Mouse (Mus musculus) midbrain, embryonic 10.5 days (tissue): ENCODE measurements at regions not wholly inside any gene's neighbourhood (a gene's known extent, or its start where the extent isn't known, plus 50 kb on each side); places are given as distances from the start of the nearest gene placed in this dataset.

Experiments
- DNase-seq: peaks from one replicate; pipeline ENCODE4 v3.0.0-alpha.2; 2017; ENCODE audit warnings: low spot score
- H3K27ac ChIP-seq: fragments of 300-500 bp; sonication (generic); replicated peaks from 2 replicates; pipeline ENCODE4 v1.5.1; 2016; ENCODE audit warnings: mild to moderate bottlenecking
- H3K27me3 ChIP-seq: fragments of 300-500 bp; sonication (generic); 2 replicates; pipeline ENCODE4 v1.6.1; 2016; ENCODE audit warnings: low read depth, mild to moderate bottlenecking; ENCODE audit not compliant: poor library complexity, severe bottlenecking
- H3K36me3 ChIP-seq: fragments of 300-500 bp; sonication (generic); 2 replicates; pipeline ENCODE4 v1.6.1; 2016; ENCODE audit warnings: mild to moderate bottlenecking, moderate library complexity
- H3K4me1 ChIP-seq: fragments of 300-500 bp; sonication (generic); 2 replicates; pipeline ENCODE4 v1.6.1; 2016
- H3K4me3 ChIP-seq: fragments of 300-500 bp; sonication (generic); 2 replicates; pipeline ENCODE4 v1.5.1; 2016; ENCODE audit warnings: mild to moderate bottlenecking, moderate library complexity
- H3K9me3 ChIP-seq: fragments of 300-500 bp; sonication (generic); replicated peaks from 2 replicates; pipeline ENCODE4 v1.6.1; 2016; ENCODE audit warnings: mild to moderate bottlenecking
- WGBS: fragments of 180-500 bp; shearing (Covaris S2); methylation state at CpG from one replicate; pipeline ENCODE4 v1.1.7; 2016; 5-methylcytosine and 5-hydroxymethylcytosine counted together

DNA sequence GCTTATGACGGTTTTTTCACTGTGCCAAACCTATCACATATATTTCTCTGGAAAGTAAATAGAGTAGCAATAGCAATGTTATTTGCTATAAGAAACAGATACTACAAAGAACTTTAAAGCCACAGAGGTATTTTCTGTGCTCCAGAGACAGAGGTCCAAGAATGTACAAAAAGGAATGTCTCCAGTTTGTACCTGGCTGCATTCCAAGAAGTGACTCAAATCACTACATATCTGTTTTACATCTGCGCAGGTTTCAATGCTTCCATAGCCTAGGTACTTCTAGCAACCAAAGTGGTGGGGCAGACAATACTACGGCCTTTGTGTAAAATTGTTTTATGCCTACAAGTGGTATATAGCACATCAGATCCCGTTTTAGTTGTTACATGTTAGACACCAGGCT lies 620.7 kb upstream of the Klf6 start:
- H3K27ac ChIP-seq, result no peak overlapping the region
- 89% methylated on average over 4 of the region's 4 CpGs for WGBS
- H3K36me3 ChIP-seq, result no peaks in the 10 kb centered on the region
- H3K9me3 ChIP-seq, result no peaks in the 10 kb centered on the region
- H3K4me3 ChIP-seq, result no peak overlapping the region
- no peak for DNase-seq
- no peaks in the 10 kb centered on the region for H3K4me1 ChIP-seq
- no peaks in the 10 kb centered on the region for H3K27me3 ChIP-seq

DNA sequence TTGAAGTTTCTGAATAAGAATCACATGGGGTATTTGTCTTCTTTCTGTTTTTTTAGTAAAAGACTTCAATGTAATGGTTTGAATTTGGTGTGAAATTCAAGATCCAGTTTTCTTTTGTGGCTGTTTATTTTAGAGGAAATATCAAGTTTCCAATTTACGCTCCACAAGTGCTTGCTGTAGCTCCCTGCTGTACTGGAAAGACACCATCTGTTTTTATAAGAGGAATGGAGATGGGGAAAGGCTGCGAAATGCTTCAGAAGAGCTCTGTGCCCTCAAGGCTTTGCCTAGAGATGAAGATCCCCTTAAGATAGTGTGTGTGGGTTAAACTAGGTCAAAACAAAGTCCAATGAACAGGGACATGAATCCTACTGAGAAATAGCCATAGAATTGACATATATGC lies 618.5 kb upstream of the Klf6 start:
- Histone ChIP-seq H3K27me3 (no peaks in the 10 kb centered on the region), H3K4me3 (no peak overlapping the region), H3K36me3 (no peaks in the 10 kb centered on the region), H3K4me1 (no peaks in the 10 kb centered on the region), H3K9me3 (peaks cover 4% of the 10 kb centered on the region; the same call in 1 of the 2 replicates), H3K27ac (no peak overlapping the region)
- no peak for DNase-seq
- WGBS, result 79% methylated on average over 2 of the region's 2 CpGs

DNA sequence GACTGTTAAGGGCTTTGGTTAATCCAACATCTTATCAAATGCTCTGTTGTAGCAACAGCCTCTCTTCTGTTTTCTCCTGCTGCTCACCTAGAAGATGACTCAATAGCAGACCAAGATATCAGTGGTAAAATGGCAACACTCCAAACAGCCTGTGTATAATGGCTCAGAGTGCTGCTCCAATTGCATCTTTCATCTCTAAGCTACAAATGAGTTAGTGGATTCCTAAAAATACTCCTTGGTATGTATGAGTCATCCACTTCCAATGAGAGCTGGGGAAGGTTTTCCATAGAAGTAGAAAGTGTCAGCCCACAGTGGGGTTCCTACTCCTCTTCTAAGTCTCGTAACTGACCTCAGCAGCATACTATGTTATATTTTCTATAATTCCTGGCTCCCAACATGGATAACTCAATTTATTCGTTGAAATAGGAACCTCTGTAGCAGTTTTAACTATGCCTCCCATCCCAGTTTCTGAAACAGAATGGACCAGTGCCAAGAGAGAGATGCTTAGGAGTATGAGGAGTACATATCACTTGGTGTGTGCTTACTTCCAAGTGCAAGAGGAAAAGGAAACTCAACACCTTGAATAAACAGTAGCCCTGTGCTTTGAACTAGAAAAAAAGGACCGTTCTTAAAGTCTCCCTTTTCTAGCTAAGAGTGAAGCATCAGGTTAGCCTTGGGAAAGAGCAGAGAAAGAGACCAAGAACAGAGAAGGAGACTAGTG lies 612.5 kb upstream of the Klf6 start:
- H3K27me3 ChIP-seq, result no peaks in the 10 kb centered on the region
- WGBS, result 49% methylated on average over 3 of the region's 3 CpGs
- no peak overlapping the region for H3K4me3 ChIP-seq
- no peaks in the 10 kb centered on the region for H3K4me1 ChIP-seq
- H3K36me3 ChIP-seq, result no peaks in the 10 kb centered on the region
- H3K27ac ChIP-seq, result no peak overlapping the region
- DNase-seq, result no peak
- H3K9me3 ChIP-seq, result peaks cover 4% of the 10 kb centered on the region; the same call in 1 of the 2 replicates

DNA sequence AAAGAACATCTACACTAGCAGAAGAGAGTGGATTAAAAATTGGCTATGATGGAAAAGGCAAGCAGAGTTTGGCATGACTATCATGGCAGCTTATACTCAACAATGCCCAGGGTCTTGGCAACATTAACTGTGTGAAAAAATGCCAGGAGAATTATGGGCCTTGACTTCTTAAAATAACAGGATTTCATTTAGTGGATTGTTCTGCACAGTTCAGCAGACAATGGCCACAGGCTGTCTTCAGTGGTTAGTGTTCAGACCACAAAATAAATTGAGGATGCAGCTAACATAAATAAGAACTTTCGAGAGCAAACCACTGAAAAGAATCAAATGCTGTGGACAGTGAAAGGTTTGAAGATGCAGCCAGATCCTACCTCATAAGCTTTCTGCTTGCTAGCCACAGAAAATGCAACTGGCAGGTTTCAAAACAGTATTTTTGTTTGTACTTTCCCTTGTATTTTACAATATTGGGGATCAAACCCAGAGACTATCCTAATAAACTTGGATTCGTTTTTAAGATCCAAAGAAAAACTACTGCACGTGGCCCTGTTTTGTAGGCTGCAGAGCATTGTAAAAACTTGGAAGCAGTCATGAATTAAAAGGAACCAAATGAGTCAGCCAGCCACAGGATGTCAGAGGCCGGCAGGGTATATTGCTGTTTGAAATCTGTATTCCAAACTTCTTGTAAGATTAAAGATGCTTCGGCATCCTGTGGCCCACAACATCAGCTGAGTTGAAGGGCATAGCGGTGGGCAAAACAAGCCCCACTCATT lies 603.2 kb upstream of the Klf6 start:
- Histone ChIP-seq H3K27me3 (no peaks in the 10 kb centered on the region), H3K4me3 (no peak overlapping the region), H3K9me3 (no peaks in the 10 kb centered on the region), H3K27ac (no peak overlapping the region), H3K36me3 (no peaks in the 10 kb centered on the region), H3K4me1 (no peaks in the 10 kb centered on the region)
- DNase-seq, result no peak
- WGBS, result 87% methylated on average over 6 of the region's 6 CpGs

DNA sequence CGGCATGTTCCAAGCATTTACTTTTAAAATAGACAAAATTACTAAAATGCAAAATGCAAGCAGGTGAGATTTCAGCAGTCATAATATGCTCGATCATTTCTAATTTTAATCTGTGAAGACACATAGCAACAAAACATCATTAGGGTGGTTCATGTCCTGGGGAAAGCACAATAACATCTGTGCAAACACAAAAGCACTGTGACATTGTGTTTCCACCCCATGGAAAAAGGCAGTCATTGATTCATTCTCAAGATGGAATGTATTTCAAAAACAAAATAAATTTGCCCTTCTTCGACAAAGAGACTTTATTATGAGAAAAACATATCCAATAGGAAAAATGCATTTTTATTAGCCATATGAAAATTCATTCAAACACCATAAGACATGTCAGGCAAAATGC lies 601.5 kb upstream of the Klf6 start:
- no peaks in the 10 kb centered on the region for H3K36me3 ChIP-seq
- no peaks in the 10 kb centered on the region for H3K9me3 ChIP-seq
- no peaks in the 10 kb centered on the region for H3K4me1 ChIP-seq
- DNase-seq, result no peak
- WGBS, result 85% methylated on average over 3 of the region's 3 CpGs
- no peak overlapping the region for H3K4me3 ChIP-seq
- H3K27ac ChIP-seq, result no peak overlapping the region
- H3K27me3 ChIP-seq, result no peaks in the 10 kb centered on the region

DNA sequence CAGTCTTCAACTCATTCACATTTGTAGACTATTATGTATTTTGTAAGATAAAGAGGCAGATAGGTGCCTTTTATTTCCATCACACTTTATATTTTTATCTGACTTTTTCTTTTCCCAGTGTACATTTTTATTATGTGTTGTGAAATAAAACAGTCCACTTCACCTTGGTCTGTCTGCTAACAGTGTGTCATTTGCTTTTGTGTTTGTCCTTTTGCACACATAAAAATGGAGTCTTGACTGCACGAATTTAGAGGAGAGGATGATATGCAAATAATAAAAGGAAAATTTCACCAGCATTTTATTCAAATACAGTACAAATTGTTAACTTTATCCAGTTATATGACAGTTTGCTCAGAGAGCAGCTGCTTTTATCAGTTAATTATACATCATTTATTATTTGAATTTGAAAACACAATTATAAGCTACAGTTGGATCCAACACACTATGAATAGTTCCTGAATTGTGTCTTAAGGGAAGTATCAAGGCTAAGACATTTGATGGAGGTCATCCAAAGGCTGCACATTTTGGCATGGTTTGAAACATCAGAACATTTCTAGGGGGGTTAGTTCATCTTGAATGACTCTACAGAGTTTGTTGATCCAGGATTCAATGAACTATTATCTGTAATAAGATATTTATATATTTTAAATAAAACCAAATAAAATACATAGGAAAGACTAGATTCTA lies 588.6 kb upstream of the Klf6 start:
- no peak for DNase-seq
- Histone ChIP-seq H3K9me3 (no peaks in the 10 kb centered on the region), H3K4me1 (no peaks in the 10 kb centered on the region), H3K4me3 (no peak overlapping the region), H3K36me3 (no peaks in the 10 kb centered on the region), H3K27me3 (no peaks in the 10 kb centered on the region), H3K27ac (no peak overlapping the region)
- WGBS, result 78% methylated on average over 1 of the region's 1 CpGs

DNA sequence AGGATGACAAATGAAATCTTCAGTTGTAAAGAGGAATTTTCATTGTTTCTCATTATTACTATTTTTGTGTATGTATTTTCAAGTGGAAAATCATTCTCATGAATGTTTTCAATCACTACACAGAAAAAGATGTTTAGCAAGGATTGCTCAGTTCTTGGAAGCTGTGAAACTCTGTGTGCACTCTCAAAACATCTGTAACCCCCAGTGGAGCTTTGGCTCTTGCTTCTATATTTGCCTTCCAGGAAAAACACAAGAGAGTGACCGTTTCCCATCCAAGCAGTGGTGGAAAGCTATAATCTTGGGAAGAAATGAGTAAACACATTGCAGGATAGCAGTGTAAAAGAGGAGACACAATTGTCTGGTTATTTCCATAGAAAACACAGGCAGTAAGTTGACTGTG lies 584.7 kb upstream of the Klf6 start:
- no peak for DNase-seq
- Histone ChIP-seq H3K4me3 (no peak overlapping the region), H3K9me3 (no peaks in the 10 kb centered on the region), H3K36me3 (no peaks in the 10 kb centered on the region), H3K4me1 (no peaks in the 10 kb centered on the region), H3K27me3 (no peaks in the 10 kb centered on the region), H3K27ac (no peak overlapping the region)
- WGBS, result 69% methylated on average over 1 of the region's 1 CpGs

DNA sequence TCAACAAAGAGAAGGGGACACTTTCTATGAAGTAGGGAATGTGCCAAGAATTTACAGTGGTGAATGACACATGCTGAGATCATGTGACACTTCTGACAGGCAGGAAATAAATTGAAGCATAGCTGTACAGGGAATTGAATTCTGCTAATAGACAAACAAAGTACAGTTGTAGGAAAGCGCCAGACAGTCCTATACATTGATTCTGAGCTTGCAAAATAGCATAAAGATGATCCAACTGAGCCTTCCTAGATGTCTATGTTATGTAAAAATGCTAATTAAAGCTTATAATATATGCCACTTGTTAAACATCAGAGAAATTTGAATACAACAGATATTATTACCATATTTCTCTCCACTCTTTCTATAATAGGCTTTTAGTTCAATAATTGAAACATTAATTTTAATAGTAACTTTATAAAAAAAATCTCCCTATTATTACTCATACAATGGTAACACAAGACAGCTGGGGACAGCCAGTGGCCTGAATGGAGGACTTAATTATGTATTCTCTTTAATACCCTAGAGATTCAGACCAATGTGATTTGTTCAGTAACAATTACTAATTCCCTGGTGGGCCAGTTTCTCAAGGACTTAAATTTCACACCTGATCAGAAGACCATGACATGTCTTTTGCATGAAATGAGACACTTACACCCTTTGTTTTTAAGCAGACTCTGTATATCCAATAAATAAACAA lies 571.4 kb upstream of the Klf6 start:
- Histone ChIP-seq H3K9me3 (no peaks in the 10 kb centered on the region), H3K36me3 (no peaks in the 10 kb centered on the region), H3K4me1 (no peaks in the 10 kb centered on the region), H3K27ac (no peak overlapping the region), H3K4me3 (no peak overlapping the region), H3K27me3 (no peaks in the 10 kb centered on the region)
- WGBS, result 89% methylated on average over 1 of the region's 1 CpGs
- no peak for DNase-seq

DNA sequence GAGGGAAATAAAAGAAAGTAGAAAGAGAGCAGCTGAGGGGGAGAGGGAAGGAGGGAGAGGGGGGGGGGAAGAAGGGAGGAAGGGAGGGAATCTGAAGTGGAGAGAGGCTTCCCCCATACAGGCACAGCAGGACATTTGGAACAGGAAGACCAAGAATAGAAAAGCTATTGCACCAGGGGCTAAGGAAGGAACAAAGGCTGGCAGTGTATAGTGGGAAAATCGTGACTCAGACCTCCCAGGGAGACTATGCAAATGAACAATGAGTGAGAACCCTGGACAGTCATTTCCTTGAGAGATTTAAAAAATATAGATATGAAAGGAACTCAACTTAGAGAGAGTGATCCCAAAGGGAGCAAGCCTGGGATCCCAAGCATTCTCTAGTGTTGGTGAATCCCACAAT lies 559.1 kb upstream of the Klf6 start:
- Histone ChIP-seq H3K4me3 (no peak overlapping the region), H3K4me1 (peaks cover 6% of the 10 kb centered on the region), H3K36me3 (no peaks in the 10 kb centered on the region), H3K27ac (no peak overlapping the region), H3K27me3 (no peaks in the 10 kb centered on the region), H3K9me3 (no peaks in the 10 kb centered on the region)
- WGBS, result 0% methylated on average over 1 of the region's 1 CpGs
- DNase-seq, result no peak

DNA sequence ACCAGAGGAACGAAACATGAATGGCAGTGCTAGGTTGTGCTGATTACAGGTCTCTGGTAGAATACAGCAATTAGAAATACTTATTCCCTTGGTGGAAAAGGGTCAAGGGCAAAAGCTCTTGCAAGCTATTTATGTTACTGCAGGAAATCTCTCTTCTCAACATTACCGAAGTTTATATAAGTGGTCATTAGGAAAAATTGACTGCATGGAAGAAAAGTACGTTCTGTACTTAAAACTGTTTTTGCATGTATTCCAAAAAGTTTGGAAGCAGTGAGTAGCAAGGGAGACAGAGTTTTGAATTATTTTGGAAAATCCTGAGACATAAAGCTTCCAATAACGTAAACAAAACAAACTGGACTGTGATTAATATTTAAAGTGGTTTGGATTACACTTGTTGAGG lies 554.6 kb upstream of the Klf6 start:
- Histone ChIP-seq H3K27me3 (no peaks in the 10 kb centered on the region), H3K9me3 (no peaks in the 10 kb centered on the region), H3K27ac (no peak overlapping the region), H3K36me3 (no peaks in the 10 kb centered on the region), H3K4me3 (no peak overlapping the region), H3K4me1 (peaks cover 6% of the 10 kb centered on the region)
- WGBS, result 90% methylated on average over 4 of the region's 4 CpGs
- no peak for DNase-seq

DNA sequence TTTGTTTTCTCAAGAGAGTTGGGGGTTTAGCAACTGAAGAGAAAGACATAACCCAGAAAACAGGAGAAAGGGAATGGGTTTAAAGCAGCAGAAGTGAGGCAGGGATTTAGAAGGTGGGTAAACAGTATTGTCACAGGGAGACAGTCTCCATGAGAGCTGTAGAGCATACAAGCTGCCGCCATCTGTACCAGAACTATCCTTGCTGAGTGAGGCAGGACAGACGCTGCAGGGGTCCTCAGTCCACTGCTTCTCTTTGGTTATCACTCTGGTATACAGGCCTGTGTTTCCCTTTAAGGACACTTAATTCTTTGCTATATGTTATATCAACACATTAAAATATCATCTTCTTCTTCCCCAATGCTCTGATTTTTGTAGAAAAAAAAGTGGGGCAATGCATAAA lies 548.0 kb upstream of the Klf6 start:
- no peaks in the 10 kb centered on the region for H3K36me3 ChIP-seq
- H3K27ac ChIP-seq, result no peak overlapping the region
- no peak overlapping the region for H3K4me3 ChIP-seq
- DNase-seq, result no peak
- WGBS, result 50% methylated on average over 2 of the region's 2 CpGs
- H3K9me3 ChIP-seq, result no peaks in the 10 kb centered on the region
- no peaks in the 10 kb centered on the region for H3K27me3 ChIP-seq
- peaks cover 3% of the 10 kb centered on the region for H3K4me1 ChIP-seq

DNA sequence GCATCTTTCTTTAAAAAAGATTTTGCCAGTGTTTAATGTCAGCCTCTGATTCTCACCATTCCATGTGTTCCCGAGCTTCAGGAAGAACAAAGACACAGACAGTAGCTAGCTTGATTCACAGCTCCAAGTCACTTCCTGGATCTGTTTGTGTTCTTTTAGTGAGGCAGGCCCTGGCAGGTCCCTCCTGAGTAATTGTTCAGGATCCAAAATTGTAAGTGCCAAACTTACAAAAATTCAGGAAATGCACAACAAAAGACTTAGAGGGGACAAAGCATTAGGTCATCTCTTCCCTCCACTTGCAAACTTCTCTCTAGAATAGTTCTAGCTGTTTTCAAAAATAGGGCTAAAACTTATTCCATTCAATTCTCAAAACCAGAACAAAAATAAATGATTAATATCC lies 546.3 kb upstream of the Klf6 start:
- Histone ChIP-seq H3K36me3 (no peaks in the 10 kb centered on the region), H3K27ac (no peak overlapping the region), H3K9me3 (no peaks in the 10 kb centered on the region), H3K4me1 (peaks cover 3% of the 10 kb centered on the region), H3K27me3 (no peaks in the 10 kb centered on the region), H3K4me3 (no peak overlapping the region)
- WGBS, result 61% methylated on average over 1 of the region's 1 CpGs
- DNase-seq, result no peak
